Mouse (Mus musculus) brain, embryonic 18.5 days (tissue): Measurements from ENCODE around the gene Gm20604.

Experiments
- DNase-seq: peaks from one replicate; pipeline ENCODE4 v3.0.0-alpha.2; 2012; ENCODE audit warnings: low read depth, low spot score

Gm20604 gene

DNA sequence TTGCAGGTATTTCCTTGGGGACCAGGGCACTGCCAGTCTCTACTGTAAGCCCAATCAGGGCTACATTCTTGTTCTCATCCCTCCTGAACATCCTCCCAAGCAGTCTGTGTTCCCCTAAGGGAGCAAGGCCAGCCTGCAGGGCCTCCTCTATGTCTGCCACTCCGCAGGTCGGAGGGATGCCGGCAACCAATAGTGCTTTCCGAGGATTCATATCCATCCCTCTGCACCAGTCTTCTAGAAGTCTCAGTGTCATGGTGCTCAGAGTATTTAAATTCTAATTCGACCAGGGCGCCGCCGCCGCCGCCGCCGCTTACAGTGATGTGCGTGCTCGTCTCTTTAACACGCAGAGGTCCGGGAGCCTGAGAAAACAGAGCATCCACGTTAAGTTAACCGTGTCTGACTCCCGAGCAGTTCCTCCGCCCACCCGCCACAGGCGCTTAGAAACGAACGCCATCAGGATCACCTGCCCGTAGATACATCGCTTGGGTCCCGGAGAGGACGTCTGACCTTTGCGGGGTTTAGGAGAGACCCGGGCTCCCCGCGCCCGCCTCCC is 15.4 kb downstream of the Gm20604 start:
- no peak for DNase-seq

DNA sequence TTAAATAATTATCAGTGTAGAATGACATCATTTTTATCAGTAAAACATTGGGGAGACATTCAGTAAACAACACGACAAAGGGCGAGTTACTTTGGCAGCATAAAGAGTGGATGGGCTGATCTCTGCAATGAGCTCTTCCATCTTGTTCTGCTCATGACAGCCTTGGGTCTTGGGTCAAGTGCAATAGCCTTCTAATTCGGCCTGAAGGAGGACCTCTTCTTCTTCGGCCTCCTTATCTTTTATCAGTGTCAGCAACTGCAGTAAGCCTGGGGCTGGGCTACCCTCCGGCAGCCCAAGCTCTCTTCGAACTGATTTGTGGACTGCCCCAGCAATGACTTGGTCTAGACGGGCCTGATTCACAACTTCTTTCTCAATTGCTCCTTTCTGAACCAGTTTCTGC is 16.4 kb downstream of the Gm20604 start:
- DNase-seq = no peak

DNA sequence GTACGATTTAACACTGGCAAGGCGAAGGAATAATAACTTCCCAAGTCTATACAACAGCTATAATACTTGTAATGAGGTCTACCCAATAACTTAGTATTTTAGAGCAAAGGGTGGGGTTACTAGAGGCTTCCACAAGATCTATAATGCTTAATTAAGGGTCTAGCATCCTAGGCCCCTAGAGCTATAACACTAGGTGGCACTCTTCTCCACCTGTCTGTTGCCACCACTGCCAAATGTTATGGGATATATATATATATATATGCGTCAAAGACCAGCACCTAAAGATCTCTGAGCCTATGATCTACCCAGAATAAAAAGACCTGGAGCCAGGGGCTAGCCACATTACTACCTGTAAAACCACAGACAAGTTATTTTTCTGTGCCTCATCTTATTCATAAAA is 18.2 kb downstream of the Gm20604 start:
- no peak for DNase-seq

DNA sequence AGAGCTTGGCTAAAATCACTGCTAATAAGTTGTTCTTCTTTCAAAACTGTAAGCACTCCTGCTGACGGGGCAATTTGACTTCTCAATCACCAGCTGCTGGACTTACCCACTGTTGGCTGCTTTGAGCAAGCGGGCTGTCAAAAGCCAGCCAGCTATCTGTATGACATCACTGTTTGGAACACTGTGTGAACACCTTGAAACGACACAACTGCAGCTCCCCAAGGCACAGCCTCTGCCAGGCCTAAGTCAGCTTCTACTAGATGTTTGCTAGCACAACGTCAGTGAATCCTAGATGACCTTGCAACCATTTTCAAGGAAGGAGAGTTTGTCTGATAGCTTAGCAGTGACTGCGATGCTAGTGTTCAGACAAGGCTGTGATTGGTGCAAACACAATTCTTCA is 19.4 kb downstream of the Gm20604 start:
- DNase-seq = no peak

DNA sequence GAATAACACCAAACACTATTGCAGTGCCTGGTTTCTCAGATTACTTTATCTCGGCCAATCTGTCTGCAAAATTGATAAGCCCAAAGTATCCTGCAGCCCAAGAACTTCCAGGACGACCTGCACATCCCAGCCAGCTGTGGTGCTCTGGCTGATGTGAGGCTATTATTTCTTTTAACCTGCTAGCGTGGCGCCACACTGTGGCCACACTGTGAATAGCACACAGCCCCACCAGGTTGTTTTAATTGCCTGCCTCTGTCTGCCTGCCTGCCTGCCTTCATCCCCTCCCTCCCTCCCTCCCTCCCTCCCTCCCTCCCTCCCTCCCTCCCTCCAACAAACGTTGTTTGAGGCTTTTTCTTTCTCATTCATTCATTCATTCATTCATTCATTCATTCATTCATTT is 25.1 kb downstream of the Gm20604 start:
- no peak for DNase-seq

DNA sequence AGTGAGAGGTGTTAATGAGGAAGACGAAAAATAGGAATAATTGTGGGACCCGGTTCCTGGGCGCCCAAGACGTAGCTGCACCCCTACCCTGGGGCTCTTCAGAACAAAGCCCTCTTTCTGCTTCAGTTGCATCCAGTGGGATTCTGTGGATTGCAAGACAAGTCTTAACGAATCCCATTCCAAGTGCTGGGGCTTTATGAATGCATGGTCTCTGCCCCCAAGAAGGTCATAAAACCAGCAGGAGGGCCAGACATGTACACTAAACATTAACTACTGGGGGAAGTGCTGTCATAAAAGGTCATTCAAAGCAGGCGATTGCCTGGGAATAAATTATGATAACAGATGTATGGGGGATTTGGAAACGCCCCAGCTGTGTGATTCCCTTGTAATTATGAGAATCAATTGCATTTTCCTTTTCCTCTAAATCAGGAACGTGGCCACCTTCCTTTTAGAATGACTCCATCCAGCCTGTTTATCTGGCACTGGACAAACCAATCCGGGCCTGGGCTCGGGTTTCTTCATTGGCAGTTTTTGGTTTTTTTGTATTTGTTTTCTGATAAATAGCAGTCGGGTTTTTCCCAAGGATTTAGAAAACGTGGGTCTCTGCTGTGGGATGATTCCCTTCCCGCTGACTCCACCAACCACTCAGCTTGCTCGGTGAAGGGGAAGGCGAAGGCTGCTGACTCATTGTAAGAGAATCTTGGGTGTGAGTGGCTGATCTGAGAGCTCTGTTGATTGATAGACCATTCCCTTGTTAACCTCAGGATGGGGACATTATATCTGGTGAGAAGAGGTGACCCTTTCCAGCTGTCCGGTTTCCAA is 27.5 kb downstream of the Gm20604 start:
- DNase-seq = no peak

DNA sequence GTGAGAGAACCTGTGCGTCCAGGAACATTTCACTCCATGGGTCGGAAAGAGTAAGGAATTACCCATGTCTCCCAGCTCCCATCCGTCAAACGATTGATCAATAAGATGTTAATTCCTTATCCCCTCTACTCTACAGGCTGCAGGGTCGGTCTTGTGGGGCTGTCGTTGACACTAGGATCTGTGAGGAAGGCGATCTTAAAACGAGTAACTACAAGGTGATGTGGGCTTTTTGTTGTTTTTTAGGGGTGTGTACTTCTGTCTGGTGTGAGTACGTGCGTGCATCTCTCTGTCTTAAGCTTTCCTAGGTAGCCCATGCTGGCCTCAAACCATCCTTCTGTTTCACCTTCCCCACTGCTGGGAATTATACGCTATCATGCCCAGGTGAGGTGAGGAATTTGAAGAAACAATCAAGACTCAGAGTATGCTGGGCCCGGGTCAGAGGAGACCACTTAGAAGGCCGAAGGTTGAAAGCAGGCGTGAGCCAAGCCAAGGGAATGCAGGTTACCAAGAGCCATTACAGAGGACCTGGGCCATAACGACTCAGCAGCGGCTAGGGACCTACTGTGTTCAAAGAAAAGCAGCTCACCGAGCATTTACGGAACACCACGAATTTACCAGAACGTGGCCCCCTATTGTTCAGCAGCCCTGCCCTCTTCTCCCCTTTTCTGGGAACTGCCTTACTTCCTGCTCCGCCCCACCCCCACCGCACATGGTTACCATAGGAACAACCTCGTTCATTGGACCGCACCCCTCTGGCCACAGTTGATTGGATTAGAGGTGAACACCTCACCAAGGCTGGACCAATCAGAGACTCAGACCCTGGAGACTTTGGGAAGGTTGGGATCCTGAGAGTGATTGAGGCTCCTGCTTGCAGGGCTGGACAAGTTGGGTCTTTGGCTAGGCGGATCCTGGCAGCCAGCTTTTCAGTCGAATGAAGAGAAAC is 28.3 kb downstream of the Gm20604 start:
- DNase-seq = peak; percentile 89

DNA sequence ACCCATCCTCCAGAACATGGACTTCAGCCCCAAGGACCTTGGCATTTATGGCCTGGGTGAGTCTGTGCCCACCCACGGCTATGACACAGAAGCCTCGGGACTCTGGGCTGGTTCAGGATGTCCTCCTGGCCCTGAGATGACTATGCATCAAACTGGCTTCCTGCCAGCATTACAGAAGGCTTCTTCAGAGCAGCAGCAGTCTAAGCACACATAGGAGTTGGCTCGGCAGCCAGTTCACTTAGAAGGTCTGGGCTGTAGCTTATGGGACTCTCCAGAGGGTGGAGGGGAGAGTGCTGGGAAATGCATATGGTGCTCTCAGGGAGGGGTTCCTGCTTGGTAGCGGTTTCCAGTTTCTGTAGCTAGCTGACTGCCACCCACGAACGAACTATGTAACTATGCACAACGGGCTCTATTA is 32.7 kb downstream of the Gm20604 start:
- DNase-seq = no peak

DNA sequence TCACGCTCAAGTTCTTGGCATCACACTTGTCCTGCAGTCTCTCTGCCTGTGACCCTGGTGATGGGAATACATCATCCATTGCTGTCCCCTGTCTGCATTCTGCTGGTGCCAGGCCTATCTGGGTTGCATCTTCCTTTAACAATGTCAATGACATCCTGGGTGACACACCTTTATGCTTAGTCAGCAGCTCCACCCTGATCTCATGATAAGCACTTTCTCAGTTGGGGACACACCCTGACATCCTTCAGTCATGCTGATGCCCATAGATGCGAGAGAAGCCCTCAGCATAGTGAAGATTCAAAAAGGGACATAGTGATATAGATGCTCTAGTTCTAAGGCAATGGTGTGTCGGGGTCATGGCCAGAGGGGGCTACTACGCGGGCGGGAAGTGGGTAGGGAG is 33.3 kb downstream of the Gm20604 start:
- DNase-seq = no peak

DNA sequence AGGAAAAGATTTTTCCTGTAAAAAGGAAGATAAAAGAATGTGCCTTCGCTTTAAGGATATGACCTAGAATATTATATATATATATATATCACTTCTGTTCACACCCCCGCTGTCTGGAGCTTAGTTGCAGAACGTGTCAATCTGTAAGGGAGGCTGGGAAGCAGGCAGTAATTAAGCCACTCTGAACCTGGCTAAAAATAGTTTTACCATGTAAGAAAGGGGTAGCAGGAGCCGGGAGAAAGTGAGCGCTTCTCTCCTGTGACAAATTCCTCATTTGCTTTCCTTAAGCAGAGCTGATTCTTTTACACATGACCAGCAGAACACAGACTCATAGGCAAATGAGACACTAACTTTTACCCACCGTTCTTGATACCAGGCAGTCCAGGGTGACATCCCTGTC is 34.6 kb downstream of the Gm20604 start:
- no peak for DNase-seq

DNA sequence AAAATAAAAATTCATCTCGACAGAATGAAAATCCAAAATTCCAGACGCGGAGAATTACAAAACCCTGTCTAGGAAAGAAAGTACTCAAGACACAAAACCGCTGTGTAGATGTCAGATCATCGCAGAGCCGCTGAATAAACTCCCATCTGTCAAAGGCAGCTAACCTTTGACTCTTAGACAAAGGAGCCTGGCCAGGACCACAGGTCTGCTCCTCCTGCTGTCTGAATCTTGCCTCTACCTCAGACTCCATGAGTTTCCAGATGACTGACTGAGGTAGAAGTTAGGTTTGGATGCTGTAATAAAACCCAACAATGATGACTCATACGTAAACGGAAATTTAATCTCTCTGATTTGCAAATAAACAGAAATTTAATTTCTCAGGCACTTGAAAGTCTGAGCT is 35.5 kb downstream of the Gm20604 start:
- no peak for DNase-seq

DNA sequence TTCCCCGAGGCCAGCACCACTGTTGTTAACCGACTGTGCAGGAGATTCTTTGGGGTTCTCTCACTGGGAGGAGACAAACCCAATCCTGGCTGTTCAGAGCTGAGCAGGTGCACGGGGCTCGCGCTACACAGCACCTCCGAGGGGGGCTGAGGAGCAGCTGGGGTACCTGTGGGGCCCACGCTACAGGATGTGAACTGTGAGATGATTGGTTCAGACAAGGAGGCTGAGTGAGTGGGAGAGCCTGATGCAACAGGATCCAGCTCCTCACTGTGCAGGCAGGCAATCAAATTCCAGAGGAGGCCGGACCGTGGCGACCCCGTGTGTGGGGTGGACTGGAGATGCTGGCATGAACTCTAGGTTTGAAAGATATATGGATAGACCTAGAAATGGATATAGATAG is 36.0 kb downstream of the Gm20604 start:
- DNase-seq = no peak

DNA sequence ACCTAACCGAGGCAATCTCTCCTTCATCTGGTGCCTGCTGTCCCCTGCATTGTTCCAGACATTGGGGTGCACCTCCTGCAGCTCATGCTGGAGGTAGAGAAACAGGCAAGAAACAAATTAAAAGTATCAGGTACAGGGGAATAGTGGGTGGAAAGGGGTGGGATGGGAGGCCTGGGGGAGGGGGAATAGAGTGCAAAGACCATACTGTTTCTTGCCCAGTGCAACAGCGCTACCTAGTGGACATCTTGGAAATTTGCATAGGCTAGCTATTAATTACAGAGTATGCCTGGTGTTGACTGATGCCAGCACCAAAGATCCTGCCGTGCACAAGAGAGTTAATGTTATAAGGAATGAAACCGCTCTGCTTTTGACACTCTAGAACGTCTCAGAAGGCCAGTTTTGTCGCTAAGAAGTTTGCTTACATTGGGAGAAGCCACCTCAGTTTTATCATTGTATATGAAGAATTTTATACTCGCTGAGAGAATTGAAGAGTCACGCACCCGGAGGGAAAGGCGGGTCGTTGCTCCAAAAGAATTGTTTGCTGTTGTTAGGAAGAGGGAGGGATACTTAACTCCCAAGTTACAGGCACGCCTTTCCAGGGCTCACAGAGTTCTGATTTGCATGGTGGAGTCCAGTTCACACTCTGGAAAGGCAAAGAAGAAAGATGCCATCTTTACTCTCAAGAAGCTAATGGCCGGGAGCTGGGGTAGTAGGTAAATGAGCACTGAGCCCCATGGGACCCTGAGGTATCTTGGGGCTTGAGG is 38.7 kb downstream of the Gm20604 start:
- DNase-seq = no peak

DNA sequence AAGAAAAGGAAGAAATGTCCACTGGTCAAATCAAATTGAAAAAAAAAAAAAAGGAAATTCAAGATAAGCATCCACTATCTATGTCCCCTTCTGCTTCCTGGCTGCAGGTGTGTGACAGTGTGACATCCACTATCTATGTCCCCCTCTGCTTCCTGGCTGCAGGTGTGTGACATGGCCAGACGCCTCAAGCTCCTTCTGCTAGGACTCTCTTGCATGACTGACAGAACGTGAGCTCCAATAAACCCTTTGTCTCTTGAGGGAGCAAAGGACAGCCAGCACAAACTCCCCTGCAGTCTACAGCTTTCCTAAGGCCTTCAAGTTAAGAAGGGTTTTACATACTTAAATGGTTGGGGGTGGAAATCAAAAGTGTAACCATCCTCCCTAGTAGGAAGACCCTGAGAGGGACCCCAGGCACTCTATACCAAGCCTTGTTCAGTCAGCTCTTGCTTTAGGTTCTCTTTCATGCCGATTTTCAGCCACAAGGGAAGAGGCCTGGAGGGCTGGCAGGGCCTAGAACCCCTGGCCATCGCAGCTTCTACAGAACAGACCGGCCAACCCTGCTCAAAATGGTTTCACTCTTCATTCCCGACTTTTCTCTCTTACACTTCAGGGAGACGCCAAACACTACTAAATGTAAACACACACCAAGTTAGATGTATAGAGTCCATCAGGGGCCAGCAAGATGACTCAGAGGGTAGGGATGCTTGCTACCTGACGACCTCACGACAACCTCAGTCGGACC is 43.6 kb downstream of the Gm20604 start:
- DNase-seq = no peak

DNA sequence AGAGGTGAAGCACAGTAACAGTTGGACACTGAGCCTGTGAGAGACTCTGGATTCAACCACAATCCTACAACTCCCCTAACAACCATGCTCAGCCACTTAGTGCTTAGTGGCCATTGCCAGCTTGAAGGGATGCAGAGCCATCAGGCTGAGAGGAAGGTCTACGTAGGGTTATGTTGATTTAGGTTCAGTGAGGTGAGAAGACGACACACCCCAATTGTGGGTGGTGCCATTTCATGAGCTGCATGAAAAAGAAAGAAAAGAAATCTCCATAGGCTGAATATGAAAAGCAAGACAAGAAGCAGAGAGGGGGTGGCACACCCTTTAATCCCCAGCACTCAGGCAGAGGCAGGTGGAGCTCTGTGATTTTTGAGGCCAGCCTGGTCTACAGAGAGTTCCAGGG is 44.4 kb downstream of the Gm20604 start:
- DNase-seq = no peak

DNA sequence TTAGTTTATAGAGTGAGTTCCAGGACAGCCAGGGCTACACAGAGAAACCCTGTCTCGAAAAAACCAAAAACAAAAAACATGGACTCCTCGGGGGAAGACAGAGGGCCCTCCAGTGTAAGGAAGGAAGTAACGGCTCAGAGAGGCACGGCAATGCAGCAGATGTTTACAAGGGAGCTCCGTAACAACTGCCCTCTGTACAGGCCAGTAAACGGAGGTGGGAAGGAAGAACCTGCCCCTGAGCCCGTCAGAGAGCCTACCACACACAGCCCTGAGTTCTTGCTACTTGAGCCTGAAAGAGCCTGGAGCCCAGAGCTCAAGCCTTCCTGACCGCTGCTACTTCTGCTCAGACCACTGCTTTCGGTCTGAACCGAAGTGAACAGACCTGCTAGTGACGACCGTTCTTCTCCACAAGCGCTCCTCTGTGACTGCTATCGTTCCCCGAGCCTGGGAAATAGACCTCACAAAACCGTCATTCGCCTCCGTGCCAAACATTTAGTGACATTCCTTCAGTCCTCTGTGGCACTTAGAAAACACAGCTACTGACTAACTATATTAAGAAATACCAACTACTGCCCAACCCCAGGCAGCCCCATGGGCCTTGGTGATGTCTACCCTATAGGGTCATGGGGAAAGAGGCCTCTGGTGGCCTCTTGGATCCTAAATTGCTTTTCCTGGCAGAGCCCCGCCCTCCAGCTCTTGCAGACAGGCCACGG is 45.2 kb downstream of the Gm20604 start:
- no peak for DNase-seq

DNA sequence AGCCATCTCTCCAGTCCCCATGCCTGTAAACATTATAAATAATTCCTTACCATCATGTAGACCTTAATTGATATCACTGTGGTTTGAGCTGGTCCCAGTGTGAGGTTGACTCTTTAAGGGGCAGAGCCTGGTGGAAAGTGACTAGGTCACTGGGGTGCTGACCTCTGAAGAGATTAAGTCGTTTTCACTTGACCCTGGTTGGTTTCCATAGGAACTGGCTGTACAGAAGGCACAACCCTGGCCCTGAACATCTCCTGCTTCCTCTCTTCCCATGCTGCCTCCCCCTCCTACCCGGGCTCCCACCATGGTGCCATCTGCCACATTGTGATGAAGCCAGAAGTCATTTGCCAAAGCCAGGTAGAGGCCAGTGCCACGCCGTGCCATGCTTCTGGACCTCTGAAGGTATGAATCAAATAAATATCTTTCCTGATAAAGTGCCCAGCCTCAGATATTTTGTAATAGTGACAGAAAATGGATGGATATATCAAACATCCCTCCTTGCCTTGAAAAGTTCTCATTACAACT is 47.6 kb downstream of the Gm20604 start:
- no peak for DNase-seq

DNA sequence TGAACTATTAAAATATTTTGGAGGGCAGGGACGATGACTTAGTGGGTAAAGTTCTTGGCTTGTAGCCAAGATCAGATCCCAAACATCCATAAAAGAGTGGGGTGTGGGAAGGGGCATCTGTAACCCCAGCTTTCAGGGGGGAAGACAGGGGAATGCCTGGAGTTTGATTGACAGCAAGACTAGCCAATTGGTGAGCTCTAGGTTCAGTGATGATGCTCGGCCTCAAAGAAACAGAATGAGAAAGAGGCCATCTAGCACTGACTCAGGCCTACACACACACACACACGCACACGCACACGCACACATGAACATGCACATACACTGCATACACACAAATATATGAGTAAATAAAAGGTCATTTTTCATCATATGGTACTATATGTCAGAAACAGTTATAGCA is 48.6 kb downstream of the Gm20604 start:
- DNase-seq = no peak

DNA sequence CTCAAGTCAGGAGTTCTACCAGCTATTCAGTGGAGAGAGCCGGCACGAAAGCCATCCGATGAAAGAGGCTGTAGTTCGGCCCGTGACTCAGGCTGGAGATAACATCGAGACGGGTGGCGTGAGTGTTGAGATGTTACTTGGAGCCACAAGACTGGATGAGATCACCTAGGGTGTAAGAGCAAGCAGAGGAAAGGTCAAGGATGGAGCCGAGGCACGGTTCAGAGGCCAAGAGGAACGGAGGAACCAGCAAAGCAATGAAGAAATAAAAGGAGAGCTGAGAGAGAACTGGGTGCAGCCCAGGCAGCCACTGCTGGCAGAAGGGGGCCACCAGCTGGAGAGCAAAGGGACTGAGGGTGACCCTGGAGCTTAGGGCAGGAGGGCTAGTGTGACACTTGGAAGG is 50.3 kb downstream of the Gm20604 start:
- DNase-seq = no peak

DNA sequence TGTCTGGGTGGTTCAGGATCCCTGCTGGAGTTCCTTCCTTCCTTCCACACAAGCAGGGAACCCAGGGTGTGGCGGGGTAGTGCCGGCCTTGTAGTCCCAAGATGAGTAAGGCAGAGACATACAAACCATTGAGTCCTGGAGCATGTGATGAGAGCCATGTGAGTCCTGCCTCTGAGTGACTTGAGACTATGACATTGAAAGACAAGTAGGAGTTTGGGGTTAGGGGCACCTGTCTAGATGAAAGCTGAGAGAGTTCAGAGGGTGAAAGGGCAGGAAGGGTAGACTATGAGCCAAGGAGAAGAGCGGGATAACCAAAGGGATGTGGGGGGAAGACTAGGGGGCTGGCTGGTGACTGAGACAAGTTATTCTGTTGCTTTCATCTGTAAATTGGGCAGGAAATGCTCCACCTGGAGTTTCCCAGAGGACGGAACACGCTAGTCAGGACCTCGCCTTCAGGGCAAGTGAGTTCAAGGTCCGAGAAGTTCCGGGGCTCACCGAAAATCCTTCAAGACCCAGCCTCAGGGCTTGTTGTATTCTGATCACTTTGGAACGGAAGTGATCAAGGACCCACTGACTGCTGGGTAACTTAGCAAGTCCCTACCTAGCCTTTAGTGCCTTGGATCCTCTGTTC is 51.5 kb downstream of the Gm20604 start:
- DNase-seq = no peak
